Mouse (Mus musculus) limb, embryonic 15.5 days (tissue): Measurements from ENCODE around the gene Ect2. TPM values are rescaled to one million over a fixed set of nuclear protein-coding genes. Genes with fewer than 3 reads are reported as not detected.
A peak's percentile ranks its signal among the peaks of the same experiment; 100 is the strongest.

Source experiments
- ATAC-seq: fragments of 200-750 bp; cut with Nextera tagmentation; 2 replicates; pipeline ENCODE4 v1.8.0; 2017; ENCODE audit warnings: low read depth, moderate TSS enrichment; ENCODE audit not compliant: insufficient number of reproducible peaks, low FRiP score, low TSS enrichment
- H3K27ac ChIP-seq: fragments of 300-500 bp; sonication (generic); 2 replicates; pipeline ENCODE4 v1.5.1; 2015; ENCODE audit warnings: moderate library complexity, mild to moderate bottlenecking, inconsistent platforms
- H3K27me3 ChIP-seq: fragments of 300-500 bp; sonication (generic); 2 replicates; pipeline ENCODE4 v1.6.1; 2015; ENCODE audit warnings: inconsistent platforms
- H3K36me3 ChIP-seq: fragments of 300-500 bp; sonication (generic); 2 replicates; pipeline ENCODE4 v1.6.1; 2015; ENCODE audit warnings: inconsistent platforms
- H3K4me1 ChIP-seq: fragments of 300-500 bp; sonication (generic); 2 replicates; pipeline ENCODE4 v1.6.1; 2015; ENCODE audit warnings: inconsistent platforms
- H3K4me2 ChIP-seq: fragments of 300-500 bp; sonication (generic); 2 replicates; pipeline ENCODE4 v1.6.1; 2015; ENCODE audit warnings: mild to moderate bottlenecking, inconsistent platforms
- H3K4me3 ChIP-seq: fragments of 300-500 bp; sonication (generic); 2 replicates; pipeline ENCODE4 v1.5.1; 2015; ENCODE audit warnings: mild to moderate bottlenecking, inconsistent platforms
- H3K9ac ChIP-seq: fragments of 300-500 bp; sonication (generic); 2 replicates; pipeline ENCODE4 v1.6.1; 2015; ENCODE audit warnings: inconsistent platforms
- H3K9me3 ChIP-seq: fragments of 300-500 bp; sonication (generic); 2 replicates; pipeline ENCODE4 v1.6.1; 2016; ENCODE audit warnings: inconsistent platforms
- WGBS: fragments of 180-500 bp; shearing (Covaris S2); methylation state at CpG from one replicate; pipeline ENCODE4 v1.1.7; 2015; 5-methylcytosine and 5-hydroxymethylcytosine counted together
- polyA plus RNA-seq: library from polyadenylated mRNA; unstranded; fragments of >200 nt; fragmentation: Nextera tagmentation; extraction: Ambion mirVana; gene quantifications from 2 replicates; pipeline ENCODE4 v1.2.1, GENCODE M21; 2015

Ect2 gene
- polyA plus RNA-seq, 1 experiment from 2014 or later = 34.8 TPM

DNA sequence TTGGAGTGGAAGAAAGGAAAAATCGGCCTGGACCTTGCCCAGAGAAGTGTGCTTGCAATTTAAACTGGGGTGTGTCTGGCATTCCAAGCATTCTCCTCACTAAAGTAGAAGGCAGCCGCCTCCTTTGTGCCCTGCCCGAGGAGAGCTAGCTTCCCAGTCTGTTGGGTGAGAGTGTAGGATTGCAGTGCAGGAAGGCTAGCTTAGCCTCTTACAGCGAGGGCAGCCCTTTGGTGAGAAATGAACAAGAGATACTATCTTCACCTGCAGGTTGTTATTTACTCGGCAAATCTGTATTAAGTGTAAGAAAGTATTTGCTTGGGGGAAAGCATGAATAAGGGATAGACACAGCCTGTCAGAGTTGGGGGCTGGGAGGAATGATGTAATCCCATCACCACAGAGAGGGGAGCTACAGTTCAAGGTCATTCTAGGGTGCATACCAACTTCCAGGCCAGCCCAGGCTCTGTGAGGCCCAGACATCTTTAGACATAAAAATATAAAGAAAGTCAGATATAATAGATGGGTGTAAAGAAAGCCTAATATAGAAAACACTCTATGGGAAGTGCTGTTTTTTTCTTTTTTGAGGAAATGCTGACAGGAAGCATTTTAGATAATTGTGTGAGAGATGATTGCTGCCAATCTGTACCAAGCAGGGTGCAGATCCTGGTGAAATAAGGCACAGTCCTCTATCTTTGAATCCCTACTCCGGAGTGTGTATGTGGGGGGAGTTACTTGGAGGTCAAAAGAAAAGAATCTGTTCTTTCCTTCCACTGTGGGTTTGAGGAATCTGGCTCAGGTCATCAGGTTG is 1.6 kb upstream of the Ect2 start:
- Histone ChIP-seq H3K27me3 (no peaks in the 10 kb centered on the region), H3K4me3 (no peak overlapping the region), H3K4me2 (no peak overlapping the region), H3K4me1 (peaks cover 25% of the 10 kb centered on the region), H3K9ac (no peak overlapping the region), H3K36me3 (no peaks in the 10 kb centered on the region), H3K27ac (peak overlapping the region; percentile 81), H3K9me3 (no peaks in the 10 kb centered on the region)
- no peak for ATAC-seq
- WGBS = 21% methylated on average over 6 of the region's 6 CpGs

DNA sequence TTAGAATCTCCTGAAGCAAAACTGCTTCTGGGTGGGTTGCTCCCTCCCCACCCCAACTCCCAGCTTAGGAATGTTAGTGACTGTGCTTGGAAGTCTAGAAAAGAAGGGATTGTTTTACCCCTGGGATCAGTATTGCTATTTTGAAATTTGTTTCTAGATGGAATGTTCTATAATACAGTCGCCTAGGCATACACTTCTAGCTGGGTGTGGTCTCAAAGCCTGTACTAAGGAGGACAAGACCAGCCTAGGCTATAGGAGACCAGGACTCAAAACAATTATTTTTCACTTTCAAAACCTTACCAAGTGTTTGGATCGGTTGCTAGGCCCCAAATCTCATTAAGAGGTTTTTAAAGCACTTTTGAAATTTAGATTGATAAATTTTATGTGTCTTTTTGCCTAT is 602 bp upstream of the Ect2 start:
- Histone ChIP-seq H3K36me3 (0 out of 2 replicates have a peak, but pooled peaks cover 8% of the 10 kb centered on the region), H3K9ac (no peak overlapping the region)
- WGBS = 58% methylated on average over 2 of the region's 2 CpGs

DNA sequence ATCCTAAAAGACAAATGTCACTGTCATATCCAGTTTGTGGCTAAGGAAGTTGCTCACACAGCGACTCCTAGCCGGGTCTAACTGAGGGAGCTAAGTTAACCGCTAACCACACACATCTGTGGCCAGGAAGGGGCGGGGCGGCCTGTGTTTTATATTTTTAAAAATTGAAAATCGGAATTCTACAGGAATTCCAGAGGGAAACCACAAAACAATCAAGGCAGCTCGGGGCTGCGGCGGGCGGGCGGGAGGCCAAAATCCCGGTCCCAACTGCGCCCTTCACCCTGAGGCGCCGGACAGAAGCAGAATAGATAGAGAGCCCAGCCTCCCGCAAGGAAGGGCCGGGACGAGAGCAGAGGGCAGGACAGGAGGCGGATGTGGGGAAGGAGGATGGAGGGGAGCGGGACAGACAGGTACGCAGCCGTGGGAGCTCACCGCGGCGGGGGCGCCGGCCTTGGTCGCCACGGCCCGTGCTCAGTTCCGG is 447 bp downstream of the Ect2 start:
- under 1% methylated on average over 31 of the region's 31 CpGs for WGBS
- ATAC-seq = peak; percentile 44

More for the DNA sequence above, 602 bp upstream of the Ect2 start:
- no peaks in the 10 kb centered on the region for H3K27me3 ChIP-seq
- peak overlapping the region; percentile 81 for H3K27ac ChIP-seq
- peaks cover 25% of the 10 kb centered on the region for H3K4me1 ChIP-seq
- ATAC-seq = no peak
- peak overlapping the region; percentile 79 for H3K4me2 ChIP-seq
- H3K9me3 ChIP-seq = no peaks in the 10 kb centered on the region
- H3K4me3 ChIP-seq = peak overlapping the region; percentile 91

DNA sequence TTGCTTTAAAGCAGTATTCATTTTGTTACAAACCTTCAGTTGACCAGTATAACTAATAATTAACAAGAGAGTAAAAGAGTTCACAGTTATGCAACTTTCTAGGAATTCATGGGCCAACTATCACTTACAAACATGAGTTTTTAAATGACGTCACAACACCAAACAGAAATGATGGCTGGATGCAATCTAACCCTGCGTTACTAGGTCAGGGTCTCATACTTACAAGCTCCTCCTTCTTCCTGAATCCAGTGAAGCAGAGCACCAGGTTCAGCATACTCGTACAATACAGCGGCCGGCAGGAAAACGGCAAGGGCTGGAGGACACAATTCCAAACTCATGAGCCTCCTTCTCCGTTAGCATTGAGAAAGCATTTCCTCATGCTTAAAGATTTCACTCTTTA is 7.9 kb downstream of the Ect2 start:
- H3K36me3 ChIP-seq = peaks cover 45% of the 10 kb centered on the region

More for the DNA sequence above, 447 bp downstream of the Ect2 start:
- Histone ChIP-seq H3K4me2 (peak overlapping the region; percentile 79), H3K4me1 (peaks cover 25% of the 10 kb centered on the region), H3K36me3 (peaks cover 12% of the 10 kb centered on the region), H3K9ac (peak overlapping the region; percentile 61), H3K27me3 (no peaks in the 10 kb centered on the region), H3K27ac (peak overlapping the region; percentile 81), H3K9me3 (no peaks in the 10 kb centered on the region), H3K4me3 (peak overlapping the region; percentile 91)

DNA sequence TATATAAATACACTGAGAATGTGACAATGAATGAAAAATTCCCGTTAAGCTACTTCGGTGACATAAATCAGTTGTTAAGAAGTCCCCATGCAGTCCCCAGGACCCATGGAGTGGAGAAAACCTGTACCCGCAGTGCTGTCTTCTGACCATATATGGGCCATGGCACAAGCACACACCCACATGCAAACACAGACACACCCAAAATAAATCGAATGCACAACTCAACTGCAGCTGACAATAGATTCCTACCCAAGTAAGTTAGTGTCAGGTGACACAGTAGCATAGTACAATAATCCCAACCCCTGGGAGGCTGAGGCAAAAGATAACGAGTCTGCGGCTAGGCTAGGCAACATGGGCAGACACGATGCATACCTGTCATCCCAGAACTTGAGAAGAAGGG is 10.1 kb downstream of the Ect2 start:
- Histone ChIP-seq H3K27ac (no peak overlapping the region), H3K4me3 (no peak overlapping the region), H3K27me3 (no peaks in the 10 kb centered on the region), H3K4me2 (no peak overlapping the region), H3K36me3 (peaks cover 41% of the 10 kb centered on the region), H3K9me3 (no peaks in the 10 kb centered on the region), H3K4me1 (no peaks in the 10 kb centered on the region), H3K9ac (no peak overlapping the region)
- ATAC-seq = no peak
- 93% methylated on average over 7 of the region's 7 CpGs for WGBS

More for the DNA sequence above, 7.9 kb downstream of the Ect2 start:
- no peaks in the 10 kb centered on the region for H3K9me3 ChIP-seq
- no peak overlapping the region for H3K4me3 ChIP-seq
- no peak overlapping the region for H3K9ac ChIP-seq
- WGBS = 88% methylated on average over 7 of the region's 7 CpGs
- no peak overlapping the region for H3K4me2 ChIP-seq
- H3K4me1 ChIP-seq = no peaks in the 10 kb centered on the region
- H3K27me3 ChIP-seq = no peaks in the 10 kb centered on the region
- no peak overlapping the region for H3K27ac ChIP-seq
- ATAC-seq = no peak

DNA sequence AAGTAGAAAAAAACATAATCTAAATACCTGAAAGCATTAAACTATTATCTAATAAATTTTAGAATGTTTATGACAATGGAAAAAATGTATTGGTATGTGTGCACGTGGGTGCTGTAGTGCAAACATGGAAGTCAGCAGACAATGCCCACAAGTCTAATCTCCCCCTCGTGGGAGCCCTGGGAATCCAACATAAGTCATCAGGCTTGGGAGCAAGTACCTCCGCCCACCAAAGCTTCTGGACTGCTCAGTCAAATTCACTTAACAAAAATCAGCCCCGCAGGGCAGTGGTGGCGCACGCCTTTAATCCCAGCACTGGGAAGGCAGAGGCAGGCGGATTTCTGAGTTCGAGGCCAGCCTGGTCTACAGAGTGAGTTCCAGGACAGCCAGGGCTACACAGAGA is 13.6 kb downstream of the Ect2 start:
- no peaks in the 10 kb centered on the region for H3K9me3 ChIP-seq
- no peak overlapping the region for H3K27ac ChIP-seq
- H3K9ac ChIP-seq = no peak overlapping the region
- H3K4me3 ChIP-seq = no peak overlapping the region
- no peak overlapping the region for H3K4me2 ChIP-seq
- no peak for ATAC-seq
- WGBS = 93% methylated on average over 8 of the region's 8 CpGs
- no peaks in the 10 kb centered on the region for H3K27me3 ChIP-seq
- H3K4me1 ChIP-seq = no peaks in the 10 kb centered on the region
- H3K36me3 ChIP-seq = peaks cover 55% of the 10 kb centered on the region

DNA sequence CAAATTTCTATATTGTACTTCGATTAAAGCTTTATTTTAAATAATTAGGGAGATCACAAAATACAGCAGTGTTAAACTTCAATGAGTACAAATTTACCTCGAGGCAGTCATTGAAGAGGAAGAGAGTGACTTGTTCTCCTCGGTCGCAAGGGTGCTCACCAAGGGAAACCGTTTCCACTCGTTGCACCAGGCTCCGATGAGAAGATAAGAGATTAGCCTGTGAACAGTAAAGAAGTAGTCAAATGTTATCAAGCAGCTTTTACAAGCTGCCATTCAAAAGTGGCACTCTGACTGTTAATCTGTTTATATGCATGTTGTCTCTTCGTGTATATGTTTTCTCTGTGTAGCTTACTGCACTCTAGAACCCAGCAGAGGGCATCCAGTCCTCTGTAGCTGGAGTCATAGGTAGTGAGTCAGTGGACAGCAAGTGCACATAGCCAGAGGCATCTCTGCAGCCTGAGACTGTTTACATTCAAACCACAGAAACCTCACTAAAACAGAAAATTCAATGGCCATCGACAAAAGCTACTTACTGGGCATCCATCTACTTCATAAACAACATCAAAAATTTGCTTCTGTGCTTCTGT is 31.7 kb downstream of the Ect2 start:
- no peaks in the 10 kb centered on the region for H3K4me1 ChIP-seq
- no peak overlapping the region for H3K27ac ChIP-seq
- H3K36me3 ChIP-seq = peaks cover 51% of the 10 kb centered on the region
- H3K9me3 ChIP-seq = no peaks in the 10 kb centered on the region
- no peak for ATAC-seq
- H3K4me2 ChIP-seq = no peak overlapping the region
- WGBS = 86% methylated on average over 9 of the region's 9 CpGs
- no peak overlapping the region for H3K9ac ChIP-seq
- H3K27me3 ChIP-seq = no peaks in the 10 kb centered on the region
- no peak overlapping the region for H3K4me3 ChIP-seq

DNA sequence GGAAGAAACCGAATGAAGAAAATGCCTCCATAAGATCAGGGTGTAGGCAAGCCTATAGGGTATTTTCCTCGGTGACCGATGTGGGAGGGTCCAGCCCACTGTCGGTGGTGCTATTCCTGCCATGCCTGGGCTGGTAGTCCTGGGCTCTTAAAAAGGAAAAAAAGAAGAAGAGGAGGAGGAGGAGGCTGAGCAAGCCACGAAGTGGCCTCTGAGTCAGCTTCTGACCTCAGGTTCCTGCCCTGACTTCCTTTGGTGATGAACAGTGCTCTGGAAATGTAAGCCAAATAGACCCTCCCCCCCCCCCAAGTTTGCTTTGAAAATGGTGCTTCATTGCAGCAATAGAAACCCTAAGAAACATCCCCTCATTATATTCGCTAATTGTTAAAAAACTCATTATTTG is 32.7 kb downstream of the Ect2 start:
- 87% methylated on average over 6 of the region's 6 CpGs for WGBS
- Histone ChIP-seq H3K36me3 (peaks cover 54% of the 10 kb centered on the region), H3K4me1 (no peaks in the 10 kb centered on the region), H3K4me2 (no peak overlapping the region), H3K27ac (no peak overlapping the region), H3K9me3 (no peaks in the 10 kb centered on the region), H3K9ac (no peak overlapping the region), H3K4me3 (no peak overlapping the region), H3K27me3 (no peaks in the 10 kb centered on the region)
- ATAC-seq = no peak

DNA sequence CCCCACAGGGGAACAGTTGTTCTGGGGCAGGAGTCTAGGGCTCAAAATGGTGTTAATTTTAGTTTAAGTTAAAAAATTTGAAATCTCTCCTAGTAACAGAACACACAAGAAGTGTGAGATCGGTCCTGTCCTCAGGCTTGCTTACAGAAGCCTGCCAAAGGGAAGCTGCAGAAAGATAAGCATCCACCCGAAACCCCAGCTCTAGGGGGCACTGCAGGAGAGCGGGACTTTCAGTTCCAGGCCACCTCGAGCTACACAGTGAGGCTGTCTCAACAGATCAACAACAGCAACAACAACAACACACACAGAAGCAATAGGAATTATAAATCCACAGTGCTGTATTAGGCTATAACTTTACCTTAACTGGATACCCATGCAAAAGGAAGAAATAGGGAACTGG is 35.5 kb downstream of the Ect2 start:
- H3K36me3 ChIP-seq = peaks cover 58% of the 10 kb centered on the region
- no peaks in the 10 kb centered on the region for H3K4me1 ChIP-seq
- H3K27ac ChIP-seq = no peak overlapping the region
- WGBS = 88% methylated on average over 4 of the region's 4 CpGs
- H3K9ac ChIP-seq = no peak overlapping the region
- no peak for ATAC-seq
- H3K4me3 ChIP-seq = no peak overlapping the region
- no peak overlapping the region for H3K4me2 ChIP-seq
- H3K27me3 ChIP-seq = no peaks in the 10 kb centered on the region
- H3K9me3 ChIP-seq = no peaks in the 10 kb centered on the region

DNA sequence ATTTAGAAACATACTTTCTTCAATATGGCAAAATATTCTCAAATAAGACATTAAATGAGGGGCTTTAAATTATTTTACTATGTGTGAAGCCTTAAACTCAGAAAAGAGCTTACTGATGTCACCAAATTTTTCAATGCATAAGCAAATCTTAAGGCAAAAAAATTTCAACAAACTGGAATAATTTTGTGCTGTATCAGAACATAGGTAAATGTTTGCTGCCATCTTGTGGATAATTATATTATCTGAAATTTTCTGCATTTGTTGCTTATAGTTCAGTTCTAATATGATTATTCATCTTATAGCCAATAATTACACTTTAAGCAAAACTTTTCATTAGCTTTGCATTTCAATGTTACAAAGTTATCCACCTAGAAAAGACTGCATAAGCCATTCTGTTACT is 42.8 kb downstream of the Ect2 start:
- Histone ChIP-seq H3K27me3 (no peaks in the 10 kb centered on the region), H3K4me3 (no peak overlapping the region), H3K27ac (no peak overlapping the region), H3K36me3 (peaks cover 24% of the 10 kb centered on the region), H3K9me3 (no peaks in the 10 kb centered on the region), H3K4me1 (no peaks in the 10 kb centered on the region), H3K9ac (no peak overlapping the region), H3K4me2 (no peak overlapping the region)
- no peak for ATAC-seq

DNA sequence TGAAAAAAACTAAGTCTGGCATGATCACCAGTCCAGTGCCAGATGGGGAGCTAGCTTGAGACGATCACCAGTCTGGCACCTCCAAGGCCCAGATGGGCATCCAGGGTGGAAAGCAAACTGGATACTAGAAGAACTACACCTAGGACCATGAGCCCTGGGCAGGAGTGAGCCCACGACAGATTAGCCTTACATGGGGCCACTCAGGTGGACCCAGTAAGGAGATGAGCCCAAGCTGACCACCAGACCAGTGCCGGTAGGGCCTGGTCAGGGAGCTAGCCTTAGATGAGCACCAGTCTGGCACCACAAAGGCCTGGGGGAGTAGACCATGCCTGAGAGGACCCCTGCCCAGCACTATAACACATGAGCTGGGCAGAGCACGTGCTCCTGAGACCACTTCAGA is 44.6 kb downstream of the Ect2 start:
- WGBS = 87% methylated on average over 4 of the region's 4 CpGs
- H3K4me3 ChIP-seq = no peak overlapping the region
- ATAC-seq = no peak

DNA sequence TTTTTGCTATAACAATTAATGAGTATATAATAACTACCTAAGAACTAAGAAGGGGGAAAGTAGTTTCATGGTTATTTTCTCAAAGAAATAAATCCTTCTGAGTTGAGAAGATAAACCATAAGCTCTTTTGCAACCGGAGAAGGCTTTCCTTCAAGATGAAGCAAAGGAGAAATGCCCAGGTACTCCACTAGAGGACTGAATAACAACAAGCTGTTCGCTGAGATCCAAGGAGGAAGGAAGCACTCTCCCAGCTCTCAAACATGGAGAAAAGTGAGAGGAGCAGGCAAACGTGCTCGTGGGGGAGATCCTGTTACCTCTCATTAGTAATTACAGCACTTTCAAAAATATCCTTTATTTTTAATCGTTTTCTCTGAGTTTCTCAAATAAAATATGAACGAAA is 46.5 kb downstream of the Ect2 start:
- Histone ChIP-seq H3K9ac (no peak overlapping the region), H3K36me3 (peaks cover 15% of the 10 kb centered on the region), H3K4me2 (no peak overlapping the region), H3K27ac (no peak overlapping the region), H3K4me1 (no peaks in the 10 kb centered on the region), H3K4me3 (no peak overlapping the region), H3K27me3 (no peaks in the 10 kb centered on the region), H3K9me3 (no peaks in the 10 kb centered on the region)
- WGBS = 60% methylated on average over 6 of the region's 6 CpGs
- no peak for ATAC-seq

More for the DNA sequence above, 44.6 kb downstream of the Ect2 start:
- no peaks in the 10 kb centered on the region for H3K4me1 ChIP-seq
- H3K27me3 ChIP-seq = no peaks in the 10 kb centered on the region
- H3K9ac ChIP-seq = no peak overlapping the region
- no peaks in the 10 kb centered on the region for H3K9me3 ChIP-seq
- no peak overlapping the region for H3K27ac ChIP-seq
- H3K4me2 ChIP-seq = no peak overlapping the region
- H3K36me3 ChIP-seq = peaks cover 20% of the 10 kb centered on the region
